ENCODE assay signal across 26 mouse cellular contexts in the genomic region with DNA sequence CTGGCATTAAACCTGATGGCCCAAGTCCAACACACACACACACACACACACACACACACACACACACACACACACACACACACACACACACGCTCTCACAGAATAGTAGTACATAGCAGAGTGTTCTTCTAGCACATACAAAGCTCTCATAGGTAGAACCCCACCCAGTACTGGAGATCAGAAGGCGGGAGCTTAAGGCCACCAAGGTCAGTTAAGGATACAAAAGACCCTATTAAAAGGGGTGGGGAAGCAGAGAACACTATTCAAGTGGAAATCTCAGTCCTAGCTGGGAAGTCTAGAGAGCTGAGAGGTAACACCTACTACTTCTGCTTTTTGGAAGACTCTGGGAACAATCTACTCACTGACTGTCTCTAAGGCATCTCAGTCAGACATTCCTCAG. TPM values are rescaled to one million over a fixed set of nuclear protein-coding genes. Genes with fewer than 3 reads are reported as not detected.
"Had no signal": no experiment of that assay in that cellular context is flagged by ENCODE, and none has a peak within 500 bp of the region (broad histone marks: within the 10 kb centered on the region; RNA-seq: fewer than 3 reads in every experiment).

No protein-coding gene starts in this region.

- H3K27ac ChIP-seq: kidney, postnatal 0 days; layer of hippocampus, adult 2 months; left cerebral cortex, adult 2 months; limb, embryonic 12.5 days; limb, embryonic 15.5 days; liver, embryonic 14.5 days; macrophage; midbrain, embryonic 12.5 days; stomach, embryonic 15.5 days had no signal

- H3K4me2 ChIP-seq: limb, embryonic 12.5 days; limb, embryonic 15.5 days; liver, embryonic 11.5 days; lung, embryonic 14.5 days; midbrain, embryonic 12.5 days; stomach, embryonic 15.5 days had no signal

- ATAC-seq: liver, postnatal 0 days; lung, postnatal 0 days; midbrain, embryonic 16.5 days had no signal

- H3K9me3 ChIP-seq: limb, embryonic 12.5 days; limb, embryonic 15.5 days; midbrain, embryonic 12.5 days; stomach, embryonic 15.5 days had no signal

- DNase-seq: kidney, postnatal 25 days; layer of hippocampus, postnatal 36 days; left cerebral cortex, postnatal 4 days; liver, postnatal 0 days; lung, embryonic 14.5 days; right cerebral cortex, adult 18-20 months; right cerebral cortex, postnatal 14 days; right cerebral cortex, postnatal 4 days; thymus, postnatal 36 days had no signal

- H3K9ac ChIP-seq: limb, embryonic 12.5 days; limb, embryonic 15.5 days; liver, embryonic 14.5 days; liver, postnatal 0 days; lung, embryonic 14.5 days; midbrain, embryonic 12.5 days; stomach, embryonic 15.5 days had no signal

- H3K4me3 ChIP-seq: layer of hippocampus, adult 2 months; left cerebral cortex, adult 2 months; limb, embryonic 12.5 days; limb, embryonic 15.5 days; midbrain, embryonic 12.5 days; stomach, embryonic 15.5 days had no signal

- H3K36me3 ChIP-seq: limb, embryonic 15.5 days; stomach, embryonic 15.5 days had no signal

- H3K27me3 ChIP-seq: limb, embryonic 12.5 days; limb, embryonic 15.5 days; midbrain, embryonic 12.5 days; stomach, embryonic 15.5 days had no signal

RNA-seq across cellular contexts. Expression of a gene that starts 33.7 kb away (rescaled TPM):
- total RNA-seq: layer of hippocampus, adult 2 months; layer of hippocampus, postnatal 10 days; layer of hippocampus, postnatal 36 days; left cerebral cortex, postnatal 10 days; megakaryocyte, adult 5-6 weeks had no signal
- polyA plus RNA-seq: liver, embryonic 11.5 days; liver, postnatal 0 days; lung, embryonic 14.5 days; macrophage; midbrain, embryonic 12.5 days; midbrain, embryonic 16.5 days; neural tube, embryonic 11.5 days; neural tube, embryonic 14.5 days had no signal
